Mouse (Mus musculus) MEL (cell line): ENCODE data around the gene Majin. TPM values are rescaled to one million over a fixed set of nuclear protein-coding genes. Genes with fewer than 3 reads are reported as not detected.

Experiments used
- DNase-seq: peaks from one replicate; pipeline ENCODE4 v3.0.0; 2011; ENCODE audit warnings: low read depth, low spot score
- H3K27ac ChIP-seq: 2 replicates; pipeline ENCODE4 v1.5.1; 2012; ENCODE audit warnings: low read depth, mild to moderate bottlenecking, control low read depth, low read length, moderate library complexity; ENCODE audit not compliant: control insufficient read depth
- H3K27me3 ChIP-seq, 2 experiments: fragments of 150-350 bp in 1 of 2; sonication (generic) in 1 of 2; 2 replicates each; pipeline ENCODE4 v1.6.1; 2012; ENCODE audit warnings: low read length in 2 of 2, mild to moderate bottlenecking in 2 of 2, improper control_type of control experiment in 1 of 2, moderate library complexity in 1 of 2; ENCODE audit not compliant: insufficient read depth in 2 of 2, control insufficient read depth in 1 of 2
- H3K36me3 ChIP-seq, 2 experiments: 2 replicates each; pipeline ENCODE4 v1.6.1; 2012 to 2014; ENCODE audit warnings: low read length in 2 of 2, improper control_type of control experiment in 1 of 2, inconsistent platforms in 1 of 2, mild to moderate bottlenecking in 1 of 2; ENCODE audit not compliant: insufficient read depth in 2 of 2, control insufficient read depth in 1 of 2
- H3K4me1 ChIP-seq, 2 experiments: fragments of 150-350 bp in 1 of 2; sonication (generic) in 1 of 2; 2 replicates each; pipeline ENCODE4 v1.6.1; 2012; ENCODE audit warnings: low read length in 2 of 2, improper control_type of control experiment in 1 of 2, mild to moderate bottlenecking in 1 of 2; ENCODE audit not compliant: insufficient read depth in 2 of 2, control insufficient read depth in 1 of 2
- H3K4me3 ChIP-seq, 2 experiments: fragments of 150-350 bp in 1 of 2; sonication (generic) in 1 of 2; 2 replicates each; pipeline ENCODE4 v1.5.1; 2012; ENCODE audit warnings: low read depth in 2 of 2, low read length in 2 of 2, mild to moderate bottlenecking in 2 of 2, moderate library complexity in 2 of 2, control low read depth in 1 of 2, improper control_type of control experiment in 1 of 2; ENCODE audit not compliant: control insufficient read depth in 1 of 2, insufficient read depth in 1 of 2
- H3K79me2 ChIP-seq: 2 replicates; pipeline ENCODE4 v1.6.1; 2012; ENCODE audit warnings: mild to moderate bottlenecking, low read length, moderate library complexity; ENCODE audit not compliant: control insufficient read depth, poor library complexity, insufficient read depth
- H3K9ac ChIP-seq: 2 replicates; pipeline ENCODE4 v1.6.1; 2012; ENCODE audit warnings: low read depth, mild to moderate bottlenecking, control low read depth, low read length, moderate library complexity; ENCODE audit not compliant: control insufficient read depth, poor library complexity, severe bottlenecking
- H3K9me3 ChIP-seq: fragments of 150-350 bp; sonication (generic); replicated peaks from 2 replicates; pipeline ENCODE4 v1.6.1; 2012; ENCODE audit warnings: mild to moderate bottlenecking, low read length, improper control_type of control experiment, moderate library complexity; ENCODE audit not compliant: insufficient read depth
- BHLHE40 ChIP-seq: IDR thresholded peaks from 2 replicates; pipeline ENCODE4 v1.6.1; 2012; ENCODE audit warnings: low read depth, mild to moderate bottlenecking, inconsistent platforms, low read length, improper control_type of control experiment, borderline replicate concordance
- CTCF ChIP-seq, 3 experiments: IDR thresholded peaks in 2 of 3; conservative IDR thresholded peaks in 1 of 3; 2 replicates each; pipeline ENCODE4 v1.5.1; 2011 to 2012; ENCODE audit warnings: low read length in 3 of 3, low read depth in 2 of 3, mild to moderate bottlenecking in 2 of 3, improper control_type of control experiment in 1 of 3, inconsistent platforms in 1 of 3, mixed read lengths in 1 of 3, moderate library complexity in 1 of 3; ENCODE audit not compliant: control insufficient read depth in 1 of 3, insufficient read depth in 1 of 3, poor library complexity in 1 of 3, severe bottlenecking in 1 of 3
- EP300 ChIP-seq, 2 experiments: IDR thresholded peaks; 2 replicates each; pipeline ENCODE4 v1.6.1; 2011; ENCODE audit warnings: improper control_type of control experiment in 2 of 2, low read length in 2 of 2, low read depth in 1 of 2, mild to moderate bottlenecking in 1 of 2
- ETS1 ChIP-seq: IDR thresholded peaks from 2 replicates; pipeline ENCODE4 v1.6.1; 2012; ENCODE audit warnings: low read depth, mild to moderate bottlenecking, inconsistent platforms, low read length, improper control_type of control experiment, moderate library complexity
- GATA1 ChIP-seq: IDR thresholded peaks from 2 replicates; pipeline ENCODE4 v1.6.1; 2011; ENCODE audit warnings: low read depth, low read length, improper control_type of control experiment
- JUND ChIP-seq: IDR thresholded peaks from 2 replicates; pipeline ENCODE4 v1.6.1; 2011; ENCODE audit warnings: low read depth, mild to moderate bottlenecking, improper control_type of control experiment, low read length
- MAFK ChIP-seq: IDR thresholded peaks from 2 replicates; pipeline ENCODE4 v1.6.1; 2011; ENCODE audit warnings: low read depth, mild to moderate bottlenecking, low read length, improper control_type of control experiment, borderline replicate concordance
- MAZ ChIP-seq: IDR thresholded peaks from 2 replicates; pipeline ENCODE4 v1.6.1; 2012; ENCODE audit warnings: low read depth, mild to moderate bottlenecking, inconsistent platforms, low read length, improper control_type of control experiment
- MEF2A ChIP-seq: IDR thresholded peaks from 2 replicates; pipeline ENCODE4 v1.6.1; 2014; ENCODE audit warnings: low read depth, mild to moderate bottlenecking, inconsistent platforms, low read length, improper control_type of control experiment; ENCODE audit not compliant: poor library complexity, insufficient replicate concordance, severe bottlenecking; ENCODE audit errors: extremely low read depth
- MYC ChIP-seq: IDR thresholded peaks from 2 replicates; pipeline ENCODE4 v1.6.1; 2011; ENCODE audit warnings: low read depth, mild to moderate bottlenecking, low read length, improper control_type of control experiment, moderate library complexity
- NRF1 ChIP-seq: IDR thresholded peaks from 2 replicates; pipeline ENCODE4 v1.6.1; 2014; ENCODE audit warnings: low read depth, mild to moderate bottlenecking, inconsistent platforms, low read length, improper control_type of control experiment, moderate library complexity; ENCODE audit not compliant: poor library complexity, insufficient read depth, severe bottlenecking
- POLR2A ChIP-seq, 2 experiments: IDR thresholded peaks; 2 replicates each; pipeline ENCODE4 v1.6.1; 2011 to 2012; ENCODE audit warnings: low read length in 2 of 2, mild to moderate bottlenecking in 2 of 2, control low read depth in 1 of 2, improper control_type of control experiment in 1 of 2, low read depth in 1 of 2, moderate library complexity in 1 of 2; ENCODE audit not compliant: control insufficient read depth in 1 of 2, insufficient read depth in 1 of 2, poor library complexity in 1 of 2
- POLR2AphosphoS5 ChIP-seq: IDR thresholded peaks from 2 replicates; pipeline ENCODE4 v1.6.1; 2012; ENCODE audit warnings: low read depth, borderline replicate concordance, mild to moderate bottlenecking, inconsistent platforms, low read length, moderate library complexity, mixed read lengths
- SMC3 ChIP-seq: IDR thresholded peaks from 2 replicates; pipeline ENCODE4 v1.6.1; 2011; ENCODE audit warnings: low read depth, low read length, improper control_type of control experiment
- TAL1 ChIP-seq: IDR thresholded peaks from 2 replicates; pipeline ENCODE4 v1.6.1; 2012; ENCODE audit warnings: mild to moderate bottlenecking, inconsistent platforms, low read length, moderate library complexity, mixed read lengths
- USF2 ChIP-seq, 2 experiments: IDR thresholded peaks; 2 replicates each; pipeline ENCODE4 v1.6.1; 2011 to 2012; ENCODE audit warnings: improper control_type of control experiment in 2 of 2, low read length in 2 of 2, borderline replicate concordance in 1 of 2, inconsistent platforms in 1 of 2, low read depth in 1 of 2, mild to moderate bottlenecking in 1 of 2; ENCODE audit not compliant: insufficient read depth in 1 of 2
- ZNF384 ChIP-seq: IDR thresholded peaks from 2 replicates; pipeline ENCODE4 v1.6.1; 2012; ENCODE audit warnings: low read depth, mild to moderate bottlenecking, inconsistent platforms, low read length, improper control_type of control experiment
- polyA plus RNA-seq, 2 experiments: library from polyadenylated mRNA; stranded (reverse) in 1 of 2; unstranded in 1 of 2; fragments of >175 nt in 1 of 2; fragments of >200 nt in 1 of 2; gene quantifications; 2 replicates each; pipeline versions ENCODE4 v1.2.1 to v1.2.4; 2012; ENCODE audit warnings: low replicate concordance in 2 of 2, low read depth in 1 of 2; ENCODE audit not compliant: insufficient read length in 2 of 2, insufficient read depth in 1 of 2, missing spikeins in 1 of 2
- total RNA-seq: library from RNA; depleted of rRNA; stranded (reverse); fragments of 300-350 nt; gene quantifications from 2 replicates; pipeline ENCODE4 v1.2.3, GENCODE M21; 2012

The Majin gene
- total and polyA plus RNA-seq, 3 experiments: not detected

DNA sequence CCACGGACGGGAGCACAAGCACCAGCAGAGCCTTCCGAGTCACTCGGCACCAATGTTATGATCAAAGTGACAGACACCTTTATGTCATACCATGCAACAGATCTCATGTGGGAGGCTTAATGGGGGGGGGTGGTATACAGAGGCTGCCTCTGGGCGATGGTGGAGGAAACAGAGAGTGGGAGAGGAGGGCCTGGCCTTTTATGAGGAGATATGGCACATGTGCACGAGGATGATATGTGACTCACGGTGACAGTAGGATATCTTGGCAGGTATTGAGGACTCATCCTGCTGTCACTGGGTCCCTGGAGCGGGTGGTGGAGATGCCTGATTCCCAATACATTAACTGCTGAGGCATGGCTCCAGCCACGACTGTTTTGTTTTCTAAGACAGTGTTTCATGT lies 29.0 kb upstream of the Majin start (continued):
- TF ChIP-seq MAFK (no peak), POLR2A (IDR thresholded peaks at IDR 0.05; ENCODE audit: control insufficient read depth in 1 of 2, insufficient read depth in 1 of 2, low read depth in 1 of 2, low read length in 2 of 2, poor library complexity in 1 of 2) (no peak), CTCF (IDR thresholded peaks at IDR 0.05 in 2 of 3, conservative IDR thresholded peaks at IDR 0.05 in 1 of 3; ENCODE audit: control insufficient read depth in 1 of 3, insufficient read depth in 1 of 3, low read depth in 2 of 3, low read length in 3 of 3, poor library complexity in 1 of 3, severe bottlenecking in 1 of 3) (no peak), JUND (no peak), GATA1 (peak; percentile 27; the same call in 1 of the 2 replicates), SMC3 (no peak), MEF2A (no peak), USF2 (IDR thresholded peaks at IDR 0.05; ENCODE audit: borderline replicate concordance in 1 of 2, insufficient read depth in 1 of 2, low read depth in 1 of 2, low read length in 2 of 2) (no peak), BHLHE40 (no peak), NRF1 (no peak), MYC (no peak), ETS1 (peak; percentile 43; the same call in 1 of the 2 replicates), EP300 (IDR thresholded peaks at IDR 0.05; ENCODE audit: low read depth in 1 of 2, low read length in 2 of 2) (peak; percentile 63 to 73), TAL1 (peak; percentile 64), MAZ (no peak), ZNF384 (no peak), POLR2AphosphoS5 (no peak)

DNA sequence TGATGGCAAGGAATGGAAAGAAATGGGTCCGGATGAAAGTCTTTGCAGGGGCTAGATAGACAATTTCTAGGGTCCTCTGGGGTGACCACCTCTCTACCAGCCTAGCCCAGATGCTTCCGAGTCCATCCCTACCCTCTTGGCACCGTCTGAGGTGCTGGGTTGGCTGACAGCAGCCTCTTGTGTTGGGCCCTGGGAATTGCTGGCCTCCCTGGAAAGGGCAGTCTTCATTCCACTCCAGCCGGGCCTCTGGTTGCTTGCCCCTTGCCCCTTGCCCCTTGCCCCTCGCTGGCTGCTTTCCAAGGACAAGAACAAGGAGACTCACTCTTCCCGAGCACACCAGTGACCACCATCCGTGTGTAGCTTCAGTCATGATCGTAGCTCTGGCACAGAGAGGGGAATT lies 27.8 kb upstream of the Majin start:
- DNase-seq: no peak
- Histone ChIP-seq H3K4me1 (peaks cover 2 to 14% of the 10 kb centered on the region in 2 experiments; a peak in 3 of 4 replicates), H3K36me3 (peaks cover 0 to 6% of the 10 kb centered on the region in 2 experiments; a peak in 1 of 4 replicates), H3K27ac (no peak overlapping the region), H3K9ac (no peak overlapping the region), H3K9me3 (no peaks in the 10 kb centered on the region), H3K79me2 (no peaks in the 10 kb centered on the region), H3K4me3 (no peak overlapping the region), H3K27me3 (peaks cover 0 to 4% of the 10 kb centered on the region in 2 experiments; a peak in 3 of 4 replicates)
- TF ChIP-seq POLR2AphosphoS5 (no peak), CTCF (IDR thresholded peaks at IDR 0.05 in 2 of 3, conservative IDR thresholded peaks at IDR 0.05 in 1 of 3; ENCODE audit: control insufficient read depth in 1 of 3, insufficient read depth in 1 of 3, low read depth in 2 of 3, low read length in 3 of 3, poor library complexity in 1 of 3, severe bottlenecking in 1 of 3) (peak in 2 of 3 experiments; percentile 2 to 21; a peak in 1 of 6 replicates)
